Mouse (Mus musculus) adrenal gland, adult 8-10 months (tissue): ENCODE data around the gene Akr1a1. TPM values are rescaled to one million over a fixed set of nuclear protein-coding genes. Genes with fewer than 3 reads are reported as not detected.
"Not testable (repeated sequence)": the region's sequence is repeated elsewhere in the genome, so short reads cannot be mapped to it uniquely, and the experiment has no call there.

ENCODE experiments used
- DNase-seq: peaks from one replicate; pipeline ENCODE4 v3.0.0; 2022
- total RNA-seq, 4 experiments: library from RNA; stranded (reverse); gene quantifications; 2 replicates each; pipeline ENCODE4 v1.2.4; 2022

Akr1a1 gene
- total RNA-seq, result 1,000 to 10,000 TPM in 1 of 4 experiments, 100 to 1,000 TPM in 3; 829 to 1,005 (median 899) TPM

DNA sequence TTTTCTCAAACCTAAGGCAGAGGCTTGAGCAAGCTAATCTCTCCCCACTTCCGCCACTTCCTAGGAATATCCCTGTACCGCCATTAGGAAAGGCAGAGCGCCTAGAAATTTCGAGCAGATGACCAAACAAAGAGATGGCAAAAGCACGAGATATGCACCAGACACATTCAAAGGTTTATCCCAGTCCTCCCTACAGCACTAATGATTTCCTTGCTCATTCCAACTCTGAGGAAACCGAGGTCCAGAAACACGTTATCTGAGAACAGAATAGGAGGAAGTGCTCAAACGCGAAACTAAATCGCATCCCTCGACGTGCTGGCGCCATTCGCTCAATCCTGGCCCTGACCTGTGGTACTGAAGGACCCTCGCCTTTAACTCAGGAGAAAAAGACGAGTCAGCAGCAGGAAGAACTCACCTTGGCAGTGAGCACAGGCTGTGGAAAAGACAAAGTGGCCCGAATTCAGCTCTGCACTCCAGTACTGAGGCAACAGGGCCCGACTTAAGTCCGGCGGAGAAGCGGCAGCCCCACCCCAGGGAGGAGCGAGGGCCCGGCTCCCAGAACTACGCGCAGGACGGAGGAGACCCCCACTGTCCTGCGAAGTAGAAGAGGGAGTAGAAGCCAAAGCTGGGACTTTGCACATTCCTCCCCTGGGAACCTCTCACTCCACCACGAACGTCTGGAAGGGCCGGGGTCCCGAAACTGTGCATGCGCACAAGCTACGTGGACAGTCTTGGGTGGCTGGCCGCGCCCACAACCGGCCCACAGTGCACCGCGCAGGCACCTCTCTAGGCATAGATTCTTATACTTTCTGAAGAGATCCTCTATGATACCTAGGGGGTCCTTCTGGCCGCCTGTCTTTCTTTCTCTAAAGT lies at the start of gene Akr1a1:
Akr1a1 (minus strand) TSS at position 757 of the 873 bp plus-strand sequence.
- peak; percentile 89 for DNase-seq

- DNase-seq, result no peak
These were observed 49.5 kb upstream of the Akr1a1 start for GRCm38 (mm10) chr4:116700964-116701363.

- DNase-seq, result peak; percentile 57
These were observed 47.3 kb upstream of the Akr1a1 start for GRCm38 (mm10) chr4:116698693-116699342.

DNA sequence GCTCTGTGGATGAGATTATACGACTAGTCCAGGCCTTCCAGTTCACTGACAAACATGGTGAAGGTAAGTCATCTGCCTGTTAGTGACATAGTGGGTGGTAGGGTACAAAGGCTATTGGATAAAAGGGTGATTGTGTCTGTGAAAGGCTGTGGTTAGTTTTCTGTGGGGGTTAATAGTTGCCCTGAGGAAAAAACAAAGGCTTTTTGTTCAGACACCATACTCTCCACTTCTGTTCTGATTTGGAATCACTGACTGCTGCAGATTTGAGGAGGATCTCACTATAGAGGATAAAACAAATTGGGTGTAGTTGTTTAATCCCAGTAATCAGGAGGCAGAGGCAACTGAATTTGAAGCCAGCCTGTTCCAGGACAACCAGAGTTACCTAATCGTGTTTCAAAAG lies 42.3 kb upstream of the Akr1a1 start:
- DNase-seq, result no peak

GRCm38 (mm10) chr4:116692146-116692545 lies 40.7 kb upstream of the Akr1a1 start:
- DNase-seq, result no peak

GRCm38 (mm10) chr4:116689309-116689876 lies 37.9 kb upstream of the Akr1a1 start:
- no peak for DNase-seq

DNA sequence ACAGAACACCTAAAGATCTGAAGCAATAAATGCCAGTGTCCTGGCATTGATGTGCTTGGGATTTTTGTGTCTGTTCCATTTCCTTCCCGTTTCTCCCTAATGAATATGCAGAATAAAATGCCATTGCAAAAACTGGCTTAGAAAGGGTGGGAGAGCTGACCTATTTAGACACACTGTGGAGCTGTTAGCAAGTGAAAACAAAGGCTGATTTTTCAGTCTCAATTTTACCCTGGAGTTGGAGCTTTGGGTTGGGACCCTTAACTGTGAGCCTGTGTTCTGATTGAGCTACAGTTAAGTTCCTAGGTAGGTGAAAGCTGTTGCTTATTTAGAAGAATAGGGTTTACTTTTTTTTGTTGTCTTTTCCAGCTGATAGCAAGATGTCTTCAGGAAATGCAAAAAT lies 35.6 kb upstream of the Akr1a1 start:
- no peak for DNase-seq

DNA sequence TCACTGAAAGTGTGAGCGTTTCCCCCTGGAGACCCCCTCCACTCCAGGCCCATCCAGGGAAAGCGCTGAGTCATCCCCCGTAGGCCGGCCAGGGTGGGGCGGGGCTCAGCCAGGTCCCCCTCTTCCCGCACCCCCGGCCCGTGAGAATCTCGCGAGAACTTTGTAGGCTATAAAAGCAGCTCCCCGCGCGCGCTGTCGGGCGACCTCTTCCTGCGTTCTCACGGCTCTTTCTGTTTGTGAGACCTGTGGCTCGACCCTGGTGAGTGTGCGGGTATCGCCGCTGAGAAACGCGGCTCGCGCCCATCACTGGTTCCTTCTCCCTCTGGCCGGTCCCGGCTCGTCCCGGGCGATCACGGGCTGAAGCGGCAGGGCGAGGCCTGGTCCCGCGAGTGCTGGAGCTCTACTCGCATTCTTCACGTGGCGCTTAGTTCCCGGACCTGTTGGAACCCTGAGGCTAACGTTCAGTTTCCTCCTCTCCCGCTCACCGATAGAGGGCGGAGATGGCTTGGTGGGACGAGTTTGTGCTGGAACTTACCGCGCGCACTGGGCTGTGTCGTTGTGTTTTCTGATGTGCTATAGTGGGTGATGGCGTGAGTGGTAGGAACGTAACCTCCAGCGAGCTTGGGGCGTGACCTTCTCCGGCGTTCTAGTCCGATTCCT lies 34.1 kb upstream of the Akr1a1 start, which contains the start of gene Prdx1:
Prdx1 (plus strand) TSS at position 143 of the 660 bp plus-strand sequence.
- DNase-seq, result peak; percentile 93

- no peak for DNase-seq
These were observed 33.2 kb upstream of the Akr1a1 start for GRCm38 (mm10) chr4:116684665-116685064.

GRCm38 (mm10) chr4:116683957-116684356 lies 32.5 kb upstream of the Akr1a1 start:
- no peak for DNase-seq

DNA sequence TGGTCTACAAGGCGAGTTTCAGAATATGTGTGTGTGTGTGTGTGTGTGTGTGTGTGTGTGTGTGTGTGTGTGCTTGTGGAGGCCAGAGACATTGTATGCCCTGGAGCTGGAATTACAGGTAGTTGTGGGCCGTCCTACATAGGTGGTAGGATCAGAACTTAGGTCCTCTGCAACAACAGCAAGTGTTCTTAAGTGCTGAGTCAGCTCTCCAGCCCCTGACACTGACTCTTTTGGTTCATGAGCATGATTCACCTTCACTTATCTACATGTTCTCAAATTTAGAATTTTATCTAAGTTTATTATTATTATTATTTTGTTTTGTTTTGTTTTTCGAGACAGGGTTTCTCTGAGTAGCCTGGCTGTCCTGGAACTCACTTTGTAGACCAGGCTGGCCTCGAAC lies 29.0 kb upstream of the Akr1a1 start:
- not testable (repeated sequence) for DNase-seq

DNA sequence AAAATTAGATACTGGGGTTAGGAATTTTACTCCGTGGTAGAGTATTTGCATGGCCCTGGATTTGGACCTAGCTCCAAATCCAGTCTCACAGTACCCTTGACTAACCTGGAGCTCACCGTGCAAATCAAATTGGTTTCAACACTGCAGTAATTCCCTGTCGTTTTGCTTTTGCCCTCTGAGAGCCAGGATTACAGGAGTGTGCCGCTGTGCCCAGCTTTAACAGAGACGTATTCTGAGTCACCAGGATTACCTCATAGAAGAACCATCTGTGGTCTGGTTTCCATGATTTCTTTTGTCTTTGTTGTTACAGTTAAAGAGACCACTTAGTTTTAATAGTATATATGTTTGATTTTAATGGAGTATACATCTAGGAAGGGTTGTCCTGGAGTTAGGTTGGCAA lies 27.7 kb upstream of the Akr1a1 start:
- no peak for DNase-seq

- DNase-seq, result no peak
These were observed 26.3 kb upstream of the Akr1a1 start for GRCm38 (mm10) chr4:116677808-116678207.

DNA sequence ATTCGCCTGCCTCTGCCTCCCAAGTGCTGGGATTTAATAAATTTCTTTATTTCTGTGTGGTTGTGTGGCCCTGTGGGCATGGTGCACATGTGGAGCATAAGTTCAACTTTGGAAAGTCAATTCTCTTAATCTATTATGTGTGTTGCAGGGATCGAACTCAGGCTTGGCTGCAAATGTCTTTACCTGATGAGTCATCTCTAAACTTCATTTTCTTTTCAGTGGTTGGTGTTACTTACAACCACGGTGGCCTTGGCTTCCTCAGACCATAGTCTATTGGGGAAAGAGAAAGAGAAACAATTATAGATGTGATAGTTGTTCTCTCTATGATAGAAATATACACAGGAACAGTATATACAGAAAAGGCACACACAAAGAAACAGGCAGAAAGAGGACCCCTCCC lies 24.5 kb upstream of the Akr1a1 start:
- no peak for DNase-seq

DNA sequence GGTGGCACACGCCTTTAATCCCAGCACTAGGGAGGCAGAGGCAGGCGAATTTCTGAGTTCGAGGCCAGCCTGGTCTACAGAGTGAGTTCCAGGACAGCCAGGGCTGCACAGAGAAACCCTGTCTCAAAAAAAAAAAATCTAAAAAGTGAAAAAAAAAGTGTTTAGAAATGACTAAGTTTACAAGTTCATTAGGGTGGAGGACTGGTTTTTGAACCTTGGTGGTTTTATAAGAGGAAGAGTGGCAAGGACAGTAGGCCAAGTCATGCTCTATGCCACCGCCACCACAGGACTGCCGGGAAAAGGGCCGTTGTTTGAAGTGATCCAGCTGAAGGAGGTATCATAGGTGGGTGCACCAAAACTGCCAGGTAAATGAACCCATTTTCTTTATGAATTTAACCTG lies 23.3 kb upstream of the Akr1a1 start:
- DNase-seq, result not testable (repeated sequence)

GRCm38 (mm10) chr4:116672785-116673184 lies 21.3 kb upstream of the Akr1a1 start:
- DNase-seq, result peak; percentile 82

DNA sequence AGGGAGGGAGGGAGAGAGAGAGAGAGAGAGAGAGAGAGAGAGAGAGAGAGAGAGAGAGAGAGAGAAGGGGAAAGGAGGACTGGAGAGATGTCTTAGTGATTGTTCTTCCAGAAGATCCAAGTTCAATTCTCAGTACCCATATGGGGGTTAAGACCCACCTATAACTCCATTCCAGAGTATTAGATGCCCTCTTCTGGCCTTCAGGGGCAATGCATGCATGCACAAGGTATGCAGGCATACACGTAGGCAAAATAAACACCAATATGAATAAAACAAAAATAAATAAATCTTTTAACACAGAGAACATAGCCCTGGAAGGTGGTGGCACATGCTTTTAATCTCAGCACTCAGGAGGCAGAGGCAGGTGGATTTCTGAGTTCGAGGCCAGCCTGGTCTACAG lies 17.8 kb upstream of the Akr1a1 start:
- DNase-seq, result no peak

- DNase-seq, result no peak
These were observed 16.7 kb upstream of the Akr1a1 start for GRCm38 (mm10) chr4:116668145-116668544.

- no peak for DNase-seq
These were observed 15.1 kb upstream of the Akr1a1 start for GRCm38 (mm10) chr4:116666625-116667024.

GRCm38 (mm10) chr4:116661998-116662397 lies 10.5 kb upstream of the Akr1a1 start:
- no peak for DNase-seq

DNA sequence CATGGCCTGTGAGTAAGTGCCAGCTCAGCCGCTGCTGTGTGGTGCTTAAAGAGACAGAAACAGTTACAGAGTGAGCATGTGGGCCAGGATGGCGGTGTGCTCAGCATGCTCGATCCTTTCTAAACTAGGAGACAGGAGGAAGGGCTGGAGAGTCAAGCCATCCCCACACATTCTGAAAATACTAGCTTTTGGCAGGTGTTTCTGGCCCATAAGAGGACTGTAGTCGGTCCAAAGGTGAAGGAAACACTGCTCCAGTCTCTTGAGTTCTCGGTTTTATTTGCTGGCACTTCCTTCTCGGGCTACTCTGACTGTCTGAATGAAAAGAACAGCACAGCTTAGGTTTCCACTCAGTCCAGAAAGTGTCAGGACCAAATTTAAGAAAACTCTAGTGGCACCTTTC lies 9.3 kb upstream of the Akr1a1 start:
- no peak for DNase-seq

DNA sequence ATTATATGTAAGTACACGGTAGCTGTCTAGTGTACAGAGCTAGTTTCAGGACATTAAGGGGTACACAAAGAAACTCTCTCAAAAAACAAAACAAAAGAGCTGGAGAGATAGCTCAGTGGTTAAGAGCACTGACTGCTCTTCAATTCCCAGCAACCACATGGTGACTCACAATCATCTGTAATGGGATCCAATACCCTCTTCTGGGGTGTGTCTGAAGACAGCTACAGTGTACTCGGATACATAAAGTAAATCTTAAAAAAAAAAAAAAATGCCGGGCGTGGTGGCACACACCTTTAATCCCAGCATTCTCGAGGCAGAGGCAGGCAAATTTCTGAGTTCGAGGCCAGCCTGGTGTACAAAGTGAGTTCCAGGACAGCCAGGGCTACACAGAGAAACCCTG lies 8.4 kb upstream of the Akr1a1 start:
- DNase-seq, result not testable (repeated sequence)

GRCm38 (mm10) chr4:116659474-116659873 lies 8.0 kb upstream of the Akr1a1 start:
- DNase-seq, result peak; percentile 37
